Mouse (Mus musculus) thymus, postnatal 0 days (tissue): Measurements from ENCODE around the gene Mob1b. TPM values are rescaled to one million over a fixed set of nuclear protein-coding genes. Genes with fewer than 3 reads are reported as not detected.

Experiments
- DNase-seq: peaks from one replicate; pipeline ENCODE4 v3.0.0-alpha.2; 2015; ENCODE audit warnings: low spot score
- polyA plus RNA-seq: library from polyadenylated mRNA; unstranded; fragments of >200 nt; fragmentation: Nextera tagmentation; extraction: Ambion mirVana; gene quantifications from 2 replicates; pipeline ENCODE4 v1.2.1, GENCODE M21; 2015

The Mob1b gene
- polyA plus RNA-seq, result 9.4 and 10.2 TPM in 2 replicates

GRCm38 (mm10) chr5:88720116-88721002, at the start of gene Mob1b:
Gene Mob1b (plus strand): TSS chr5:88720855.
- DNase-seq, result peak; percentile 92

- peak; percentile 25 for DNase-seq
These were observed 45.8 kb upstream of the Mob1b start for GRCm38 (mm10) chr5:88674703-88675442.

GRCm38 (mm10) chr5:88675443-88676387, 44.9 kb upstream of the Mob1b start, which contains the start of gene Grsf1:
Gene Grsf1 (minus strand): TSS chr5:88676171.
- DNase-seq, result peak; percentile 91

- DNase-seq, result no peak
These were observed 41.7 kb upstream of the Mob1b start for GRCm38 (mm10) chr5:88678929-88679328.

GRCm38 (mm10) chr5:88679341-88679740, 41.3 kb upstream of the Mob1b start:
- no peak for DNase-seq

GRCm38 (mm10) chr5:88680567-88680966, 40.1 kb upstream of the Mob1b start:
- DNase-seq, result no peak

- DNase-seq, result no peak
These were observed 36.9 kb upstream of the Mob1b start for GRCm38 (mm10) chr5:88683706-88684105.

GRCm38 (mm10) chr5:88684226-88684625, 36.4 kb upstream of the Mob1b start:
- no peak for DNase-seq

- DNase-seq, result no peak
These were observed 35.3 kb upstream of the Mob1b start for GRCm38 (mm10) chr5:88685306-88685705.

GRCm38 (mm10) chr5:88685745-88686299, 34.8 kb upstream of the Mob1b start:
- no peak for DNase-seq

GRCm38 (mm10) chr5:88687996-88688406, 32.7 kb upstream of the Mob1b start:
- DNase-seq, result no peak

- DNase-seq, result no peak
These were observed 32.0 kb upstream of the Mob1b start for GRCm38 (mm10) chr5:88688583-88689187.

GRCm38 (mm10) chr5:88689279-88689938, 31.2 kb upstream of the Mob1b start:
- peak; percentile 37 for DNase-seq

- no peak for DNase-seq
These were observed 29.8 kb upstream of the Mob1b start for GRCm38 (mm10) chr5:88690681-88691505.

GRCm38 (mm10) chr5:88691506-88692095, 29.1 kb upstream of the Mob1b start:
- DNase-seq, result no peak

- DNase-seq, result no peak
These were observed 28.1 kb upstream of the Mob1b start for GRCm38 (mm10) chr5:88692586-88692985.

GRCm38 (mm10) chr5:88693057-88693456, 27.6 kb upstream of the Mob1b start:
- DNase-seq, result no peak

GRCm38 (mm10) chr5:88697291-88697690, 23.4 kb upstream of the Mob1b start:
- no peak for DNase-seq
